Mouse (Mus musculus) urinary bladder, adult 2 months (tissue): ENCODE data around the gene Erbb3. TPM values are rescaled to one million over a fixed set of nuclear protein-coding genes. Genes with fewer than 3 reads are reported as not detected.

Experiments used
- DNase-seq: peaks from one replicate; pipeline ENCODE4 v3.0.0; 2022; ENCODE audit warnings: low spot score
- polyA plus RNA-seq: library from polyadenylated mRNA; depleted of rRNA; stranded (reverse); fragments of >200 nt; gene quantifications from 2 replicates; pipeline ENCODE4 v1.2.3, GENCODE M21; 2012; rRNA removed

The Erbb3 gene
- polyA plus RNA-seq, 1 experiment, result 27.0 TPM

DNA sequence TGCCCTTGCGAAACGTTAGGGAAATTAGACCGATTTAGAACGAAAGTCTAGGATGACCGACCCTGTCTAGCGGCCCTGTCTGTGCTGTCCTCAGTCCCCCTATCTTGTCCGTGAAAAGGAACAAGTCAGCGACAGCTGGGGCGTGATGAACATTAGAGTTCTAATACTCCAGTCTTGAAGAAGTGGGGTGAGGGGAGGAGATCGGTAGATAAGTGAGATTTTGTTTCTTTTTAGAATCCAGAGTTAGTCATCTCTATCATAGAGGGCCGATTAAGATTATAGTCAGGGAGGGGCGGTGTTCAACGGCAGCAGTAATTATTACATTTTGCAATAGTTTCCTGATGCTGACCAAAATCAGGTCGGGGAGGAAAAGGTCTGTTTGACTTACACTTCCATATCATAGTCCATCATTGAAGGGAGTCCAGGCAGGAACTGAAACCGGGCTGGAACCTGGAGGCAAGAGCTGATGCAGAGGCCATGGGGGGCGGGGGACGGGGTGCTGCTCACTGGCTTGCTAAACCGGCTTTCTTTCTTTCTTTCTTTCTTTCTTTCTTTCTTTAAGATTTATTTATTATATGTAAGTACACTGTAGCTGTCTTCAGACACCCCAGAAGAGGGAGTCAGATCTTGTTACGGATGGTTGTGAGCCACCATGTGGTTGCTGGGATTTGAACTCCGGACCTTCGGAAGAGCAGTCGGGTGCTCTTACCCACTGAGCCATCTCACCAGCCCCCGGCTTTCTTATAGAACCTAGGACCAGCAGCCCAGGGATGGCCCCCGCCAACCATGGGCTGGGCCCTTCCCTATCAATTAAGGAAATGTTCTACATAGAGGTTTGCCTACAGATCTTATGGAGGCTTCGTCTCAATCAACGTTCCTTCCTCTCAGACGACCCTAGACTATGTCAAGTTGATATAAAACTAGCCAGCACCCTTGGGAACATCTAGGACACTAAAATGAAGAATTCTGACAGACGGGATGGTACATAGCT, 62.8 kb downstream of the Erbb3 start:
- DNase-seq, result no peak

DNA sequence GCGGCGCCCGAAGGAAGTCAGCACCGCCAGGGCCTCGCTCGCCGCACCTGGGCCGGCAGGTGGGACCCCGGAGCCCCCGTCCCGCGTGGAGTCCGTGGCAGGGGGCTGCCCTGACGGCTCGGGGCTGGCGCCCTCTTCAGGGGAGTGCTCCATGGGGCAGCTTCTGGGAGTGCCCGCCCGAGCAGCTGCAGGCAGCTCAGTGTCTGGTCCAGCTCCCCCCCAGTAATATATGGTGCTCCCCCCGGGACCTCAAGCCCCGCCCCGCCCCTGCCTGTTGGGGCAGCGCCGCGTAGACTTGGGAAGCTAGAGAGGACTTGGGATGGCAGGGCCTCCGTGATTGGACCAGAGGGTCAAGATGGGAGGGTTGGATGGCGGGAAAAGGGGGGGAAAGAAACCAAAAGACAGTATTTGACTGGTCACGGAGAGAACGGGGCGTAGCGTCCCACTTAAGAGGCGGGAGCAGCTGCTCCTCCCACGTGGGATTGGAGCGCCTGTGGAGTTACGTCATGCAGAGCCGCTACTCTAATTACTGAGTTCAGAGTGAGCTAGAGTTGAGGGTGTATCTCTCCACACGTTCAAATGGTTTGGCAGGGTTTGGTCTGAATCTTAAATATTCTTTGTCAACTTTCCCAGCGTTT, 63.7 kb downstream of the Erbb3 start, which contains the start of gene Esyt1:
Gene Esyt1, minus strand, starts transcription at position 201 of the 638 bp plus-strand sequence.
- peak; percentile 89 for DNase-seq

DNA sequence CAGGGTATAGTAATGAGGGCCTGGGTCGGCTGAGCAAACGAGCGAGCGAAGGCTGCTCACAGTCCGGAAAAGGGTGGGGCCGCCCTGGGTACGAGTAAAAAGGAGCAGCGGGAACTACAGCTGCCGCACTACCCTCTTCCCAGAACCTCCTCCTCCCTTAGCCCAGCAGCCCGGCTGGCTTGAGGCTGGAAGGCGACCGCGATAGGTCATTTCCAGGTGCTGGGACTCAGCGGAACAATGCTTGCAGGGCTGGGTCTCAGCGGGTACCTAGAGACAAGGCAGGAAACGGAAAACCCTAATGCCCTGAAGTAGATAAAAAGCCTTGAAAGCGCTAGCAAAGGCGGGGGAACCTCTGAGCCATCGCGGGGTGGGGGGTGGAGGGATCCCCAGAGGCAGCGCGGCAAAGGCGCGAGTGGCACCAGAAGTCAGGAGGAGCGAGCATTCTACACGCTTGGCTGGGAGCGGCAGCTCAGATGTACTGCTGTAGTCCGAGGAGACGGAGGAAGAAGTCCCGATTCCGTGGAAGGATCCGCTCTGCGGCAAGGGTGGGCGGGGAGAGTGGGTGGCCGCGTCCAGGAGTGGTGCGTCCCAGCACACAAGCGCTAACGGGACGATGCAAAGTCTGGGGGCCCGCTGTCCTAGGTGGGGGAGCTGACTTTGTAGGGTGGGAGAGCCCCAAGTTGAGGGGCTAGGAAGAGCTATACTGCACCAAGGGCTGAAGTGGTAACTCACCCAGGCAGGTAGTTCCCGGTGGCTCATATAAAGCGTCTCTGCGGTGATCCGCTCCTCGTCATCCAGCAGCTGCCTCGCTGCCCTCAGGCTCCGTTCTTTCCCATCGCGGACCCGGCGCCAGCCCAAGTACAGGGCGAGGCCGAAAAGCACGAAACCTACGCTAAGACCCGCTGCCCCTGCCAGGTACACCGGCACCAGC, 64.5 kb downstream of the Erbb3 start:
- no peak for DNase-seq

DNA sequence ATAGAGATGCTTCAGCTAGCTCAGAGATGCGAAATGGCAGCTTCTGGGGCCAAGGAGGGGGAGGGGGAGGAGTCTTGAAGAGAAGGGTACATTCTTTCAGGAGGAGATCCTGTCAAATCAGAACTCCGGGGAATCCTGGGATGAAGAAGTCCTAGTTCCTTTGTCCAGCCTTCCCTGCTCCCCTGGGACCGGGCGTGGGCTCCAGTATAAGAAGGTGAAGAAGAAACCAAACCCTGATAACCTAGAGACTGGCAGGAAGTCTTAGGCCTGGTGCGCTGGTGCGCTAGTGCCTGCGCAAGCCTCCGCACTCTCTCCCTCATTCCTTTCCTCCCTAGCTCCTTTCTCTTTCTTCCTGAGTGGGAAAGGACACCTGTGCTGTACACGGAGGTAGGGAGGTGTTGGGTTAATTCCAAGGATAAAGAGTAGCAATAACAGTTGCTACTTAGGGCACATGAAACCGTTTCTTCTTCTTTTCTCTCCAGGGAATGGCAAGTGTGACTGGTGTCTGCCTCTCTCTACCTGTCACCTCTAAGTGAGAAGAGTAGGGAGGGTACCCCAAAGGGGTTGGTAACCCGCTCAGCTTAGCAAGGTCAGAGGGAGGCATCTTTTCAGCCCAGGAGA, 65.2 kb downstream of the Erbb3 start:
- DNase-seq, result no peak

DNA sequence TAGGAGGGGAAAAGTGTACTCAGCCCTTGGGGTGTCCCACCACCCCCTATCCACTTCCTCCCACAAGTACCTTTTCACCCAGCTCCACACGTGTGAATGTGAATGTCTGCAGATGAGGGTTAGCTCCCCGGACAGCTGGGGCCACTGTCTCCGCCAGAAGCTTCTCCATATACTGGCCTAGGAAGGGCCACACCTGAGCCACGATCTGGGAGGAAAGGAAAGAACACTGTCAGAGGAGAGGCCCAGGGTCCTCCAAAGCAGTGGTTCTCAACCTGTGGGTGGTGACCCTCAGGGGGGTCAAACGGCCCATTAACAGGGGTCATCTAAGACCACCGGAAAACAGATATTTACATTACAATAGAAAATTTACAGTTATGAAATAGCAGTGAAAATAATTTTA, 67.1 kb downstream of the Erbb3 start:
- DNase-seq, result no peak

DNA sequence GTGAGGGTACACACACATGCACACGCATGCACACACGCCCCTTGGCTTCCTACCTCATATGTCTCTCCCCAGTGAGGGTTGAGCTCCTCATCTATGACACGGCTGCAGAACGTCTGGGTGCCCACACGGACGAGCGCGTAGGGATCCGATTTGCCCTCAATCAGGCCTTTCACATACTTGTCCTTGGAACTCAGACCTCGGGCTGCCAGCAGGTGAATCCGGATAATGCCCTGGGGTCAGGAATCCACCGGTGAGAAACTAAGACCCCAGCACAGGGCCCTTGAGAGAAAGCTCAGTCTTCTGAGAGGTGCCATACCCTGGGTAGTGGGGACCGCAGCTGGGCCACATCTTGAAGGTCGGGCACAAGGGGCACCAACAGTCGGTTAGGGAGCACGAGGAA, 68.9 kb downstream of the Erbb3 start:
- no peak for DNase-seq

DNA sequence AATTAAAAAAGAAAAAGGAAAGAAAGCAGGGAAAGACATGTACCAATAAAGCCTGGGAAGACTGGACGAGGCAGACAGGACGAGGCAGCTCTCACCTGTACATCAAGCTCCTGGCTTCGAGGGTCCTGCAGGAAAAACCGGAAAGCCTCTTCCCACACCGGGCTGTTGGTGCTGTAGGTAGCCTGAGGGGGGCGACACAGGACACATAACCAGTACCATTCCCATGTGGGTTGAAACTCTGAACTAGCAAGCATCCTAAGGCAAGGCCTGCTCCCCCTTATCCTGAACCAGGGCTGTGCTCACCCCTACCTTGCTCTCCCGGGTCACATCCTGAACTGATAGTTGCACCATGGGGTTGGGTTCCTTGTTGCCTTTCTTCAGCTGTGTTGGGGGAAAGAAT, 70.6 kb downstream of the Erbb3 start:
- no peak for DNase-seq

Other genes with a start within 250 kb of the Erbb3 start
- gene Coq10a, start 220.7 kb downstream of the Erbb3 start, polyA plus RNA-seq, result 63.6 and 66.9 TPM in 2 replicates
- gene Ankrd52, start 212.5 kb downstream of the Erbb3 start, polyA plus RNA-seq, result 19.9 and 26.5 TPM in 2 replicates
- not detected in 2 replicates for gene Slc39a5, start 188.4 kb downstream of the Erbb3 start, polyA plus RNA-seq
- 47.2 and 50.1 TPM in 2 replicates for gene Nabp2, start 178.2 kb downstream of the Erbb3 start, polyA plus RNA-seq
- 25.4 and 25.5 TPM in 2 replicates for gene Rnf41, start 178.0 kb downstream of the Erbb3 start, polyA plus RNA-seq
- gene Smarcc2, start 130.4 kb downstream of the Erbb3 start, polyA plus RNA-seq, result 91.5 and 97.0 TPM in 2 replicates
- gene Myl6, start 95.5 kb downstream of the Erbb3 start, polyA plus RNA-seq, result 10,835 and 11,320 TPM in 2 replicates
- 3.0 and 3.3 TPM in 2 replicates for gene Myl6b, start 91.0 kb downstream of the Erbb3 start, polyA plus RNA-seq
- 56.9 and 61.6 TPM in 2 replicates for gene Esyt1, start 63.8 kb downstream of the Erbb3 start, polyA plus RNA-seq
- 12.5 TPM in 2 replicates for gene Zc3h10, start 41.9 kb downstream of the Erbb3 start, polyA plus RNA-seq
- gene Rpl41, start 40.3 kb downstream of the Erbb3 start, polyA plus RNA-seq, result 2,645 and 3,313 TPM in 2 replicates
- gene Pa2g4, start 23.7 kb downstream of the Erbb3 start, polyA plus RNA-seq, result 74.1 and 75.9 TPM in 2 replicates
- gene Rps26, start 37.1 kb upstream of the Erbb3 start, polyA plus RNA-seq, result 1,064 and 1,154 TPM in 2 replicates
- 1.4 and 2.3 TPM in 2 replicates for gene Ikzf4, start 56.3 kb upstream of the Erbb3 start, polyA plus RNA-seq
- gene Suox, start 84.4 kb upstream of the Erbb3 start, polyA plus RNA-seq, result 19.2 and 21.0 TPM in 2 replicates
- gene Rab5b, start 106.6 kb upstream of the Erbb3 start, polyA plus RNA-seq, result 101 and 107 TPM in 2 replicates
- 0.72 and 0.95 TPM in 2 replicates for gene Pmel, start 114.5 kb upstream of the Erbb3 start, polyA plus RNA-seq
- 23.6 and 32.4 TPM in 2 replicates for gene Cdk2, start 115.4 kb upstream of the Erbb3 start, polyA plus RNA-seq
- gene Dgka, start 155.2 kb upstream of the Erbb3 start, polyA plus RNA-seq, result 65.5 and 71.0 TPM in 2 replicates
- gene Pym1, start 158.2 kb upstream of the Erbb3 start, polyA plus RNA-seq, result 32.9 and 36.9 TPM in 2 replicates
- gene Mmp19, start 201.3 kb upstream of the Erbb3 start, polyA plus RNA-seq, result 19.8 and 22.1 TPM in 2 replicates
- 19.0 and 31.0 TPM in 2 replicates for gene Dnajc14, start 214.4 kb upstream of the Erbb3 start, polyA plus RNA-seq
- 32.2 and 41.0 TPM in 2 replicates for gene Tmem198b, start 214.7 kb upstream of the Erbb3 start, polyA plus RNA-seq
- gene Sarnp, start 227.7 kb upstream of the Erbb3 start, polyA plus RNA-seq, result 78.5 and 79.8 TPM in 2 replicates
- 50.2 and 65.7 TPM in 2 replicates for gene Ormdl2, start 232.0 kb upstream of the Erbb3 start, polyA plus RNA-seq